Mouse (Mus musculus) lung, postnatal 0 days (tissue): Measurements from ENCODE around the gene Gpnmb.

ENCODE experiments used
- CTCF ChIP-seq: IDR thresholded peaks from 2 replicates; pipeline ENCODE4 v1.5.1; 2016; ENCODE audit warnings: antibody characterized with exemption, mild to moderate bottlenecking
- EP300 ChIP-seq: IDR thresholded peaks from 2 replicates; pipeline ENCODE4 v1.6.1; 2016; ENCODE audit warnings: antibody characterized with exemption, mild to moderate bottlenecking, control low read depth

DNA sequence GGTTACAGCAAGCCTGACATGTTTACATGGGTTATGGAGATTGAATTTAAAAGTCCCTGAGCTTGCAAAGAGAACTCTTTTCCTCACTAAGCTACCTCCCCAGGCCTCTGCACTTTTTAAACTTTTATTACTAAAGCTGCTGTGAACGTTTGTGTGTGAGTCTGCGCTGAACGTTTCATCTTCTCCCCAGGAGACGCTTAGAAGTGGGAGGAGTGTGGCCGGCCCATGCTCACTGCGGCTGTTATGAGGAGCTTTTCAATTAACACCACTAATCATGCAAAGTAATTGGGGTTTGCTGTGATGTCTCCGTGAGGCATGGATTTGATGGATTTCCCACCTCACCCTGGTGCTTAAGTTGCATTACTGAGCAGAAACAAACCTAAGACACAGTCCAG lies 27.2 kb upstream of the Gpnmb start:
- no peak for TF ChIP-seq CTCF
- TF ChIP-seq EP300 = no peak
